Mouse (Mus musculus) c-Kit-positive CD71-negative TER-119-negative erythroid progenitor cells, embryonic 14.5 days (primary cell): Measurements from ENCODE around the gene Kcnc1.

ENCODE experiments used
- DNase-seq: peaks from one replicate; pipeline ENCODE4 v3.0.0-alpha.2; 2013; ENCODE audit warnings: low read depth

The Kcnc1 gene

DNA sequence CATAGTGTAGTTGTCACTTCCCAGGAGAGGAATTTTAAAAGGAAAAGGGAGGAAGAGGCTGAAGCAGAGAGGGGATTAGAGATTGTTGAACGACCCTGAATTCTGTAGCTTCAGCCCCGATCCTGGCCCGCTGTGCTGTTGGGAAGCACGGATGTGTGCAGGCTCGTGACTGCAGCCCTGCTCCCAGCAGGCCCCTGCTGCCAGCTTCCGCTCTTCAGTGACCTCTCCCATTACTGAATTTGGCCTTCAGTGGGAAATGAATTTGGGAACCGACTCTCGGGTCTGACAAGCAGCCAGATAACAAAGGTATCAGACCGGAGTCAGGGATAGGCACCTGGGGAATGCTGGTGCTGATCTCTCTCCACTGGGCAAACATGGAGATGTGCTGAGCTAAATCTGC, 76.8 kb downstream of the Kcnc1 start:
- DNase-seq = no peak

DNA sequence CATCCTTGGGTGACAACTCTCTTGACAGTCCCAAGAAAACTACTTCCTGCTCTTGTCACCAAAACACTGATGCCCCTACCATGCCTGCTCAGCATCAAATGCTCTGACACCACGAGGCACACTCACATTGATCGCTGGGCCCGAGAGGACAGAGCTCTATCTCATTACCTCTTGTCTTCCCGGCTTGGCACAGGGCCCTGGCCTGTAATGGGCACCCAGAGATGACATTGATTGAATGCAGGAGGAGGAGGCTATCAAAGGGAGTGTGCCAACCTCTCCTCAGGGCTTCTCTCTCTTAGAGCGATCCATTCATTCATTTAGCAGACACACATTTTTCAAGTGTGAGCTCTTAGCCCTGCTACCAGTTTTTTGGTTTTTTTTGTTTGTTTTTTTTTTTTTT, 79.2 kb downstream of the Kcnc1 start:
- no peak for DNase-seq

DNA sequence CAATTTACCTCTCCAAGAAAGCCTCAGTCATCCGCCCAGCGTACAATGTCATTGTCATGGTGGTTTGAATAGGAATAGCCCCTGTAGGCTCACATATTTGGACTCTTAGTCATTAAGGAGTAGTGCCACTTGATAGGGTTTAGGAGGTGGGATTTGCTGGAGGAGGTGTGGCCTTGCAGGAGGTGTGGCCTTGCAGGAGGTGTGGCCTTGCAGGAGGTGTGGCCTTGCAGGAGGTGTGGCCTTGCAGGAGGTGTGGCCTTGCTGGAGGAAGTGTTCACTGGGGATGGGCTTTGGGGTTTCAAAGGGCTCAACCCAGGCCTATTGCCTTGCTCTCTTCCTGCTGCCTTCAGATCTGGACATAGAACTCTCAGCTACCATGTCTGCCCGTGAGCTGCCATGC, 81.2 kb downstream of the Kcnc1 start:
- no peak for DNase-seq

DNA sequence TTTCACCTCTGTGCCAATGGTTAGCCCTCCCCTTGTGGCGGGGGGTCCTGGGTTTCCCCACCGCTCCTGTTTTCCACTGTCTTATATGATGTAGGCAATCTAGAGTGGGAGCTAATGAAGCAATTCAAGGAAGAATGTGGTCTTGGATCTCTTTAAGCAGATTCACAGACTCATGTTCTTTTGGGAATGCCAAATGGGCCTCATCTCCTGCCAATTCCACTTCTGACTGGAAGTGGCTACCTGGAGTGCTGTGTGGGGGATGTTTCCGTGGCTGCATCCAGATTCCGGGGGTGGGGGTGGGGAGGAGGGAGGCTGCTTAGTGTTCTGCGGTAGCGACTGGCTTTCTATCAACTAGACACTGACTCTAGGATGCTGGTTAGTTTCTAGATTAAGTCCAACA, 83.5 kb downstream of the Kcnc1 start:
- no peak for DNase-seq

DNA sequence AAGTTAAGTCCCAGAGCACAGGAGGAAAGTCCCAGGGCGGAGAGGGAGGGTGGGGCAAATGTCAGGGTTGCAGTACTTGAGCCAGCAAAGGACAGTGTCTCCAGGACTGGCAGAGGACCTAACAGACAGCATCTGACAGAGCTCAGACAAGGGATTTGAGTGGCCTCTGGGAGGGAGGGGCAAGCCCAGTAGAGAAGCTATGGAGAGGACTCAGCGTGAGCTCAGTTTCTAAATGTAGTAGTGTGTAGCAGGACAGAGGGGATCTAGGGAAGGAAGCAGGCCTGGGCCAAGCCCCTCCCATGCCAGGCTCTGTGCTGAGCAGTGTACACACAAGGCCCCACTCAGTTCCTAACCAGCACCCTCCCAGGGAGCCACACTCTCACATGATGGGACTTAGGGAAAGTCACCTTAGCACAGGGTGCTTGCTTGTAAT, 85.8 kb downstream of the Kcnc1 start:
- DNase-seq = no peak

DNA sequence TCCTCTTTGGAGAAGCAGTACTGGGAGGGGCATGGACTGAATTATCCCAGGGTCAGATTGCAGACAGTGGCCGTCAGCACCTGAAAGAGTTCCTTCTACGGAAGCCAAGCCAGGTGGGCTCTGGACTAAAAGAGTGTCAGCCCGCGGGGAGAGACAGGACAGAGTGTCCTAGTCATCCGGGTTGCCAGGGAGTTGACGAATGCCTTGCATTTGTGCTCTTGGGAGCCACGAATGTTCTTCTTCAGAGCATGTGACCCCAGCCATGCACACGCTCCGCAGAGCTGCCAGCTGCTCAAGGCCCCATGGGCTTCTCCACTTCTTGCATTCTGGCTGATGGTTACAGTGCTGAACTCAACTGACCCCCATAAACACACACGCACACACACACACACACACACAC, 86.8 kb downstream of the Kcnc1 start:
- DNase-seq = no peak

DNA sequence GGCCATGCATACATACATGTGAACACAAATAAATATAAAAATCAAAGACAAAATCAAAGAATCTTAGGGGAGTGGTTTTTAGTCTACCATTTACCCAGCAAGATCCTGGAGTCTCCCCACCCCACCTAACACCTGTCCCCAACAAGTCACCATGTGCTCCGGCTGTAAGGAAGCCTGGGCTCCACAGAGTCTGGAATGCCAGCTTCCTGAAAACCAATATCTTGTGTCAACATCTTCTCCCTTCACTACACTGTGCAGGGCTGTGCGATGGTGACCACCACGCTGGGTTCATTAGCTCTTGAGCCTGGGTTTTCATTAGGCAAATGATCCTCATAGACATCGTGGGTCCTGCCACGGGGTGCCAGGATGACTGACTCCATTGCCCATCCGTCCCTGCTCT, 87.9 kb downstream of the Kcnc1 start:
- no peak for DNase-seq

DNA sequence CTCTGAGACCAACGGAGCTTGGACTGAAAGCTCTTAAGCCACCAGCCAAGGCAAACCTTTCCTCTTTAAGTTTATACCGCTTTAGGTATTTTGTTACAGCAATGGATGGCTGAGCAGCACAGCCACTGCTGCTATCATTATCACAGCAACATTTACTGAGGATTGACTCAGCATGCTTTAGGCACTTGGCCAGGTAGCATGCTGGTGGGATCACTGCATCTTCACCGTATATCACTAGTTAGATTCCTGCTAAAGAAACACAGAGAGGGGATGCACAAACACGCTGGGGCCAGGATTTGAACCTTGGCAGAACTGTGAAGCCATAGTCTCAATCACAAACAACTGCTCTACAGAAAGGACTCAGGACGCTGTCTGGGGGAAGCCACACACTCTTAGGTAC, 90.5 kb downstream of the Kcnc1 start:
- no peak for DNase-seq

DNA sequence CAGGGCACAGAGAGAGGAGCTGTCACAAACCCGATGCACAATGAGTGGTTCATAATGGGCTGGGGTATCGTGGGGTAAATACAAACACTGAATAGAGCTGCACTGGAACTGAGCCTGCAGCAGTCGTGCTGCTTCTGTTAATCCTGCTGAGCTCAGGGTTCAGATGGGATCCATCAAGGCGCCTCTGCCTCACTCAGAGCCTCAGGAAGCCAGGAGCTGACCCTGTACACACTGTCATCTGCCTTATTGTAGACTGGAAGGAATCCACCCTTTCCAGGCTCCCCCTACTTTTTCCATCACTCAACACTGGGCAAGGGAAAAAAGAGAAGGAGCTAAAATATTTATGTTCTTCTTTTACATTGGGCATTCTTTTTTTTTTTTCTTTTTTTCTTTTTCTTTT, 91.1 kb downstream of the Kcnc1 start:
- DNase-seq = no peak
